In genomic region chr8:111574016-111574415, GRCm38 (mm10) we compare ENCODE assay signal across 11 mouse cellular contexts. TPM values are rescaled to one million over a fixed set of nuclear protein-coding genes. Genes with fewer than 3 reads are reported as not detected.
DNase-seq lines count a peak whose midpoint lies in the region; ATAC-seq and TF ChIP-seq lines count a peak whose summit lies in the region.
"Had no signal": no experiment of that assay in that cellular context is flagged by ENCODE, and none has a peak within 500 bp of the region (broad histone marks: within the 10 kb centered on the region; RNA-seq: fewer than 3 reads in every experiment).

No protein-coding gene starts in this region.

- H3K4me3 ChIP-seq in intestine, embryonic 15.5 days (replicated peaks), result no peak overlapping the region
- H3K4me3 ChIP-seq in intestine, embryonic 16.5 days (ENCODE audit: low read length), result no peak overlapping the region
- peak overlapping the region; percentile 59 for H3K4me3 ChIP-seq in E14TG2a.4 (replicated peaks; ENCODE audit: low read length)
- peak overlapping the region; percentile 66 for H3K4me3 ChIP-seq in erythroblast, embryonic 14.5 days (replicated peaks)
- no peak overlapping the region for H3K4me3 ChIP-seq in midbrain, embryonic 13.5 days (replicated peaks)

- H3K4me2 ChIP-seq in intestine, embryonic 15.5 days (replicated peaks), result no peak overlapping the region
- H3K4me2 ChIP-seq in intestine, embryonic 16.5 days (ENCODE audit: low read depth, low read length), result no peak overlapping the region
- H3K4me2 ChIP-seq in midbrain, embryonic 13.5 days (replicated peaks), result no peak overlapping the region

- intact Hi-C loops in gastrocnemius, postnatal 36 days (cut with DNase I), result no loop called here

- H3K27me3 ChIP-seq in intestine, embryonic 15.5 days (replicated peaks), result no peaks in the 10 kb centered on the region
- H3K27me3 ChIP-seq in intestine, embryonic 16.5 days (replicated peaks; ENCODE audit: control insufficient read depth, insufficient read depth, low read length), result no peaks in the 10 kb centered on the region
- no peaks in the 10 kb centered on the region for H3K27me3 ChIP-seq in E14TG2a.4 (ENCODE audit: insufficient read depth, low read length)
- no peaks in the 10 kb centered on the region for H3K27me3 ChIP-seq in erythroblast, embryonic 14.5 days (ENCODE audit: control insufficient read depth)
- no peaks in the 10 kb centered on the region for H3K27me3 ChIP-seq in midbrain, embryonic 13.5 days

- H3K9ac ChIP-seq in intestine, embryonic 15.5 days, result no peak overlapping the region
- no peak overlapping the region for H3K9ac ChIP-seq in intestine, embryonic 16.5 days (ENCODE audit: low read depth, low read length)
- H3K9ac ChIP-seq in midbrain, embryonic 13.5 days (replicated peaks), result no peak overlapping the region

- H3K9me3 ChIP-seq in intestine, embryonic 15.5 days, result no peaks in the 10 kb centered on the region
- no peaks in the 10 kb centered on the region for H3K9me3 ChIP-seq in intestine, embryonic 16.5 days (ENCODE audit: control insufficient read depth, low read length)
- H3K9me3 ChIP-seq in E14TG2a.4 (ENCODE audit: low read length), result no peaks in the 10 kb centered on the region
- H3K9me3 ChIP-seq in erythroblast, embryonic 14.5 days (ENCODE audit: control insufficient read depth, low read length), result no peaks in the 10 kb centered on the region
- H3K9me3 ChIP-seq in midbrain, embryonic 13.5 days, result no peaks in the 10 kb centered on the region

- no peak for DNase-seq in gastrocnemius, postnatal 36 days
- DNase-seq in natural killer cell, adult 2 months (ENCODE audit: low spot score in 2 of 2), result no peak
- DNase-seq: gastrocnemius, postnatal 25 days; lung, postnatal 14 days had no signal

- WGBS in intestine, embryonic 15.5 days, result 75% methylated on average over 2 of the region's 2 CpGs
- 86% methylated on average over 2 of the region's 2 CpGs for WGBS in intestine, embryonic 16.5 days
- WGBS in midbrain, embryonic 13.5 days, result 93% methylated on average over 2 of the region's 2 CpGs

- peaks cover 25% of the 10 kb centered on the region for H3K4me1 ChIP-seq in intestine, embryonic 15.5 days (replicated peaks)
- peaks cover 19% of the 10 kb centered on the region for H3K4me1 ChIP-seq in intestine, embryonic 16.5 days (ENCODE audit: control insufficient read depth, insufficient read depth, low read length)
- H3K4me1 ChIP-seq in E14TG2a.4 (replicated peaks; ENCODE audit: low read depth, low read length), result peaks cover 49% of the 10 kb centered on the region
- H3K4me1 ChIP-seq in erythroblast, embryonic 14.5 days (ENCODE audit: control insufficient read depth), result peaks cover 50% of the 10 kb centered on the region
- H3K4me1 ChIP-seq in midbrain, embryonic 13.5 days (replicated peaks), result peaks cover 61% of the 10 kb centered on the region

- no peak for TF ChIP-seq CTCF in E14TG2a.4 (conservative IDR thresholded peaks at IDR 0.05; ENCODE audit: low read length)

- no peaks in the 10 kb centered on the region for H3K36me3 ChIP-seq in intestine, embryonic 15.5 days
- no peaks in the 10 kb centered on the region for H3K36me3 ChIP-seq in intestine, embryonic 16.5 days (ENCODE audit: control insufficient read depth, insufficient read depth, low read length)
- peaks cover 21% of the 10 kb centered on the region for H3K36me3 ChIP-seq in E14TG2a.4 (ENCODE audit: insufficient read depth, low read length)
- H3K36me3 ChIP-seq in erythroblast, embryonic 14.5 days (ENCODE audit: control insufficient read depth), result peaks cover 2% of the 10 kb centered on the region; the same call in 1 of the 2 replicates
- no peaks in the 10 kb centered on the region for H3K36me3 ChIP-seq in midbrain, embryonic 13.5 days

- peak; percentile 11; the same call in 1 of the 2 replicates for ATAC-seq in intestine, embryonic 15.5 days
- ATAC-seq in intestine, embryonic 16.5 days, result no peak
- ATAC-seq in midbrain, embryonic 13.5 days, result peak; percentile 24; the same call in 1 of the 2 replicates

- no peak overlapping the region for H3K27ac ChIP-seq in intestine, embryonic 15.5 days
- H3K27ac ChIP-seq in intestine, embryonic 16.5 days (ENCODE audit: low read length), result no peak overlapping the region
- H3K27ac ChIP-seq in midbrain, embryonic 13.5 days, result no peak overlapping the region
- H3K27ac ChIP-seq: kidney, postnatal 0 days had no signal

RNA-seq across cellular contexts. Expression of gene Znrf1, which starts 38.1 kb away (rescaled TPM):
- polyA plus RNA-seq in intestine, embryonic 15.5 days (2015; fragmentation: Nextera tagmentation; extraction: Ambion mirVana), result 24.6 and 26.0 TPM in 2 replicates
- polyA plus RNA-seq in intestine, embryonic 16.5 days (2015; fragmentation: Nextera tagmentation; extraction: Ambion mirVana), result 11.0 and 13.1 TPM in 2 replicates
- polyA plus RNA-seq in erythroblast, embryonic 14.5 days (2012), result 0.85 and 1.6 TPM in 2 replicates
- polyA plus RNA-seq in midbrain, embryonic 13.5 days (2015; fragmentation: Nextera tagmentation; extraction: Ambion mirVana), result 62.4 and 80.7 TPM in 2 replicates
- total RNA-seq in gastrocnemius, postnatal 36 days (2021), result 10 to 100 TPM; 55.6 TPM

RNA-seq across cellular contexts. Expression of gene Wdr59, which starts 52.1 kb away (rescaled TPM):
- 4.1 and 4.5 TPM in 2 replicates for polyA plus RNA-seq in intestine, embryonic 15.5 days (2015; fragmentation: Nextera tagmentation; extraction: Ambion mirVana)
- polyA plus RNA-seq in intestine, embryonic 16.5 days (2015; fragmentation: Nextera tagmentation; extraction: Ambion mirVana), result 4.3 and 4.4 TPM in 2 replicates
- 0.08 and 0.12 TPM in 2 replicates for polyA plus RNA-seq in erythroblast, embryonic 14.5 days (2012)
- polyA plus RNA-seq in midbrain, embryonic 13.5 days (2015; fragmentation: Nextera tagmentation; extraction: Ambion mirVana), result 6.7 TPM in 2 replicates
- 1 to 10 TPM; 7.1 to 8.1 TPM for total RNA-seq in gastrocnemius, postnatal 36 days (2021)

RNA-seq across cellular contexts. Expression of gene Ldhd, which starts 56.2 kb away (rescaled TPM):
- polyA plus RNA-seq in intestine, embryonic 15.5 days (2015; fragmentation: Nextera tagmentation; extraction: Ambion mirVana), result 1.6 and 1.8 TPM in 2 replicates
- 2.7 and 3.5 TPM in 2 replicates for polyA plus RNA-seq in intestine, embryonic 16.5 days (2015; fragmentation: Nextera tagmentation; extraction: Ambion mirVana)
- polyA plus RNA-seq in erythroblast, embryonic 14.5 days (2012), result not detected in 2 replicates
- polyA plus RNA-seq in midbrain, embryonic 13.5 days (2015; fragmentation: Nextera tagmentation; extraction: Ambion mirVana), result 0.39 and 0.50 TPM in 2 replicates
- 10 to 100 TPM; 32.4 to 34.9 TPM for total RNA-seq in gastrocnemius, postnatal 36 days (2021)
- total RNA-seq: monocyte, adult 5-6 weeks had no signal

Comparison
In these comparisons a context has a peak if more than half of its experiments do, and no peak if none do; other contexts are left out.
1. H3K4me3 ChIP-seq: peak in E14TG2a.4 (single experiment) and erythroblast, embryonic 14.5 days (single experiment); none in intestine, embryonic 15.5 days (single experiment), intestine, embryonic 16.5 days (single experiment) and midbrain, embryonic 13.5 days (single experiment).